Mouse (Mus musculus): ENCODE data around the gene Cstf1. TPM values are rescaled to one million over a fixed set of nuclear protein-coding genes. Genes with fewer than 3 reads are reported as not detected.
A peak's percentile ranks its signal among the peaks of the same experiment; 100 is the strongest.

The Cstf1 gene
- polyA plus RNA-seq, 1 experiment, result 52.1 TPM

- Histone ChIP-seq H3K36me3 (ENCODE audit: control insufficient read depth, insufficient read depth, low read length, poor library complexity, severe bottlenecking) (no peaks in the 10 kb centered on the region), H3K4me1 (ENCODE audit: control insufficient read depth, insufficient read depth, low read length) (peaks cover 3% of the 10 kb centered on the region), H3K9ac (ENCODE audit: low read depth, poor library complexity, severe bottlenecking) (no peak overlapping the region), H3K4me3 (ENCODE audit: low read depth, low read length) (no peak overlapping the region), H3K27ac (ENCODE audit: insufficient read depth, low read length) (no peak overlapping the region), H3K27me3 (ENCODE audit: control insufficient read depth, insufficient read depth, low read length, poor library complexity, severe bottlenecking) (no peaks in the 10 kb centered on the region), H3K9me3 (replicated peaks; ENCODE audit: control insufficient read depth, insufficient read depth, low read length, poor library complexity, severe bottlenecking) (no peaks in the 10 kb centered on the region)
- TF ChIP-seq CTCF (IDR thresholded peaks at IDR 0.05; ENCODE audit: low read depth, low read length) (no peak), POLR2A (IDR thresholded peaks at IDR 0.05; ENCODE audit: insufficient read depth, low read length) (no peak), EP300 (IDR thresholded peaks at IDR 0.05; ENCODE audit: insufficient read depth, low read depth, low read length) (no peak)
These were observed 28.9 kb upstream of the Cstf1 start for GRCm38 (mm10) chr2:172341606-172342005.

GRCm38 (mm10) chr2:172343751-172344150, 26.7 kb upstream of the Cstf1 start:
- H3K9me3 ChIP-seq (replicated peaks; ENCODE audit: control insufficient read depth, insufficient read depth, low read length, poor library complexity, severe bottlenecking), result no peaks in the 10 kb centered on the region

DNA sequence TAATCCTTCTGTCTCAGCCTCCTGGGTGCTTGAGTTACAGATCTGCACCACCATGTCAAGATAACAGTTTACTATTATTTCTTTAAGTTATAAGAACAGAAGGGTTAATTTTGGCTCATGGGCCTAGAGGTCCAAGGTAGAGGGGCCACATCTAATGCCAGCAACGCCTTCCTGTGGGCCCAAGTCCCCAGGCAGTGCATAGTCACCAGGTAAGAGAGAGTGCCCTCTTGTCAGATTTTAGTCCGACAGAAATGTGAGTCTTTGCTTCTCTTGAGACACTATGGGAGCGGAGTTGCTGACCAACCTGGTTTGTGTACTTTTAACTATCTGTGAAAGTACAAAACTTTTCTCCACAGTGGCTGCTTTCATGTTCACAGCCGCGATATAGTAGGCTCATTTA, 25.8 kb upstream of the Cstf1 start:
- no peaks in the 10 kb centered on the region for H3K27me3 ChIP-seq (ENCODE audit: control insufficient read depth, insufficient read depth, low read length, poor library complexity, severe bottlenecking)
- H3K9me3 ChIP-seq (replicated peaks; ENCODE audit: control insufficient read depth, insufficient read depth, low read length, poor library complexity, severe bottlenecking), result no peaks in the 10 kb centered on the region
- TF ChIP-seq CTCF (IDR thresholded peaks at IDR 0.05; ENCODE audit: low read depth, low read length) (no peak), EP300 (IDR thresholded peaks at IDR 0.05; ENCODE audit: insufficient read depth, low read depth, low read length) (no peak), POLR2A (IDR thresholded peaks at IDR 0.05; ENCODE audit: insufficient read depth, low read length) (no peak)
- H3K9ac ChIP-seq (ENCODE audit: low read depth, poor library complexity, severe bottlenecking), result no peak overlapping the region
- no peak overlapping the region for H3K4me3 ChIP-seq (ENCODE audit: low read depth, low read length)
- no peaks in the 10 kb centered on the region for H3K36me3 ChIP-seq (ENCODE audit: control insufficient read depth, insufficient read depth, low read length, poor library complexity, severe bottlenecking)
- H3K27ac ChIP-seq (ENCODE audit: insufficient read depth, low read length), result no peak overlapping the region
- H3K4me1 ChIP-seq (ENCODE audit: control insufficient read depth, insufficient read depth, low read length), result peaks cover 3% of the 10 kb centered on the region

More at GRCm38 (mm10) chr2:172343751-172344150, 26.7 kb upstream of the Cstf1 start:
- H3K4me1 ChIP-seq (ENCODE audit: control insufficient read depth, insufficient read depth, low read length), result peaks cover 3% of the 10 kb centered on the region
- TF ChIP-seq POLR2A (IDR thresholded peaks at IDR 0.05; ENCODE audit: insufficient read depth, low read length) (no peak), EP300 (IDR thresholded peaks at IDR 0.05; ENCODE audit: insufficient read depth, low read depth, low read length) (no peak), CTCF (IDR thresholded peaks at IDR 0.05; ENCODE audit: low read depth, low read length) (no peak)
- H3K9ac ChIP-seq (ENCODE audit: low read depth, poor library complexity, severe bottlenecking), result no peak overlapping the region
- H3K27ac ChIP-seq (ENCODE audit: insufficient read depth, low read length), result no peak overlapping the region
- no peaks in the 10 kb centered on the region for H3K36me3 ChIP-seq (ENCODE audit: control insufficient read depth, insufficient read depth, low read length, poor library complexity, severe bottlenecking)
- H3K4me3 ChIP-seq (ENCODE audit: low read depth, low read length), result no peak overlapping the region
- H3K27me3 ChIP-seq (ENCODE audit: control insufficient read depth, insufficient read depth, low read length, poor library complexity, severe bottlenecking), result no peaks in the 10 kb centered on the region

DNA sequence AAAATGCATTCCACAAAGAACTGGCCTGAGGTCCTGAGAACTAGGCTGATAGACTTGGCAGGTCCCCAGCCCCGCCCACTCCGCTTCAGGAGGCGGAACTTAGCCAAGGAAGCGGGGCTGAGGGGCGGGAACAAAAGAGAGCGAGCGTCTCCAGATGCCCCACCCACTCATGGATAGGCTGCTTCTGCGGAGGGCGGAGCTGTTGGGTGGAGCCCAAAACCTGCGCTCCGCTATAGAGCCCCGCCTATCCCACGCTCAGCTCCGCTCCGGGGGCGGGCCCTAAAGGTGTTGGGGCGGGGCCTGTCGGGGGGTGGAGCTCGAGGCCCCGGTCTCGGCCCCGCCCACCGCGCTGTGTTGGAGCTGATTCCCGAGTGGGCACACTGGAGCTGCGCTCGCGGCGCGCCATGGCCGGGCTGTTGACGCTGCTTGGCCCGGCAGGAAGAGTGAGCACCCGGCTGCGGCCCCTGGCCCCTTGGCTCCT, 25.2 kb upstream of the Cstf1 start, which contains the start of gene Fam210b:
Gene Fam210b, plus strand, starts transcription at position 308 of the 481 bp plus-strand sequence.
- peak within 1 kb of the TSS; percentile 67 for H3K9ac ChIP-seq (ENCODE audit: low read depth, poor library complexity, severe bottlenecking)
- no peaks in the 10 kb centered on the region for H3K9me3 ChIP-seq (replicated peaks; ENCODE audit: control insufficient read depth, insufficient read depth, low read length, poor library complexity, severe bottlenecking)
- H3K27me3 ChIP-seq (ENCODE audit: control insufficient read depth, insufficient read depth, low read length, poor library complexity, severe bottlenecking), result no peaks in the 10 kb centered on the region
- H3K4me1 ChIP-seq (ENCODE audit: control insufficient read depth, insufficient read depth, low read length), result peaks cover 3% of the 10 kb centered on the region
- TF ChIP-seq POLR2A (IDR thresholded peaks at IDR 0.05; ENCODE audit: insufficient read depth, low read length) (peak; percentile 13), CTCF (IDR thresholded peaks at IDR 0.05; ENCODE audit: low read depth, low read length) (no peak), EP300 (IDR thresholded peaks at IDR 0.05; ENCODE audit: insufficient read depth, low read depth, low read length) (no peak)
- H3K36me3 ChIP-seq (ENCODE audit: control insufficient read depth, insufficient read depth, low read length, poor library complexity, severe bottlenecking), result no peaks in the 10 kb centered on the region
- no peak within 1 kb of the TSS for H3K27ac ChIP-seq (ENCODE audit: insufficient read depth, low read length)
- H3K4me3 ChIP-seq (ENCODE audit: low read depth, low read length), result peak within 1 kb of the TSS; percentile 82

- no peak for TF ChIP-seq EP300 (IDR thresholded peaks at IDR 0.05; ENCODE audit: insufficient read depth, low read depth, low read length)
- TF ChIP-seq POLR2A (IDR thresholded peaks at IDR 0.05; ENCODE audit: insufficient read depth, low read length), result no peak
- TF ChIP-seq CTCF (IDR thresholded peaks at IDR 0.05; ENCODE audit: low read depth, low read length), result no peak
- Histone ChIP-seq H3K4me3 (ENCODE audit: low read depth, low read length) (peak overlapping the region; percentile 82), H3K36me3 (ENCODE audit: control insufficient read depth, insufficient read depth, low read length, poor library complexity, severe bottlenecking) (no peaks in the 10 kb centered on the region), H3K27me3 (ENCODE audit: control insufficient read depth, insufficient read depth, low read length, poor library complexity, severe bottlenecking) (no peaks in the 10 kb centered on the region), H3K9ac (ENCODE audit: low read depth, poor library complexity, severe bottlenecking) (peak overlapping the region; percentile 67), H3K27ac (ENCODE audit: insufficient read depth, low read length) (no peak overlapping the region), H3K4me1 (ENCODE audit: control insufficient read depth, insufficient read depth, low read length) (peaks cover 3% of the 10 kb centered on the region), H3K9me3 (replicated peaks; ENCODE audit: control insufficient read depth, insufficient read depth, low read length, poor library complexity, severe bottlenecking) (no peaks in the 10 kb centered on the region)
These were observed 24.2 kb upstream of the Cstf1 start for GRCm38 (mm10) chr2:172346034-172346929.

All from ES-Bruce4 (cell line).